Mouse (Mus musculus): ENCODE measurements around the gene Creb3l2. TPM values are rescaled to one million over a fixed set of nuclear protein-coding genes. Genes with fewer than 3 reads are reported as not detected.

Gene Creb3l2
- polyA plus RNA-seq, 1 experiment from 2014 or later: 33.5 TPM

DNA sequence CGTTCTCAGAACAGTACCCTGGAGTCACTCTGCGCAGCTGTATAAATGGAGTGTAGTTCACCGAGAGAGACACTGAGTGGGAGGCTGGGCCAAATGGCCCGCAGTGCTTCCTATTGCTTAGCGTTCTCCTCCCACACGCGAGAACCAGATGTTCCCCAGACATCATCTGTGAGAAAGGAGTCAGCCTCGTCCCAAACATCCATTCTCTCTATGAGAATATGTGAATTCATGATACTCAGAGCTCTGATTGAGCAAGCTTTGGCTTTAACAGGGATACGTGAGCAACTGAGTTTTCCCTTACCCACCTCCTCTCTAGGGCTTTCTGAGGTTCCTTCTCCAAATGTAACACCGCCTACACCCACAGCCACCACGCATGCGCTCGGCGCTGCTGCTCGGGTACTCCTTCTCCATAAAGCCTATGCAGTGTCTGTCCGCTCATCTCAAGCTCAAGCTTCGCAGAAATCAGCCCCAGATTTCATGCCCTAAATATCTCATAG is 22.5 kb downstream of the Creb3l2 start:
- 72% methylated on average over 17 of the region's 17 CpGs for WGBS
- Histone ChIP-seq H3K27ac (peak overlapping the region; percentile 80; the same call in 1 of the 2 replicates), H3K9me3 (no peaks in the 10 kb centered on the region), H3K36me3 (peaks cover 14% of the 10 kb centered on the region), H3K4me1 (peaks cover 88% of the 10 kb centered on the region), H3K27me3 (ENCODE audit: insufficient read depth, poor library complexity, severe bottlenecking) (no peaks in the 10 kb centered on the region), H3K4me3 (no peak overlapping the region)
- DNase-seq (ENCODE audit: low spot score): no peak

DNA sequence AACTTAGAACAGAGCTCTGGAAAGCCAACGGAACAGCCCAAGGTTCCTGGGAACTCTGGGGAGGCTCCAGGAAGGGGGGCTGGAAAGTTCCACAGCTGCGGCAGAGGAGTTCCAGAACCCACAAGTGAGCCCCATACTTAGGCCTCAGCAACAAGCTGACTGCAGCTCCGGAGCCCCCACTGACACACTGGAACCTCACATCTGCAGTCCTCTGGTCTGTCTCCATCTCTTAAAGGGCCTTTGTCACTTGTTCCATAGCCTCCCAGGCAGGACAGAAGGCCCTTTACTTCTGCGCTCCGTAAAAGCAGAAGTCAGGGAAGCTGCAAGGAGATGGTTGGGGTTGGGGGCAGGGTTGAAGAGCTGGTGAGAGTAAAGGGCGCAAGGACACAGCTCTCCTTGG is 23.0 kb downstream of the Creb3l2 start:
- H3K27ac ChIP-seq: peak overlapping the region; percentile 80
- H3K4me1 ChIP-seq: peaks cover 88% of the 10 kb centered on the region
- no peaks in the 10 kb centered on the region for H3K27me3 ChIP-seq (ENCODE audit: insufficient read depth, poor library complexity, severe bottlenecking)
- no peak for DNase-seq (ENCODE audit: low spot score)
- H3K36me3 ChIP-seq: peaks cover 16% of the 10 kb centered on the region
- no peaks in the 10 kb centered on the region for H3K9me3 ChIP-seq
- H3K4me3 ChIP-seq: no peak overlapping the region
- 41% methylated on average over 6 of the region's 6 CpGs for WGBS

DNA sequence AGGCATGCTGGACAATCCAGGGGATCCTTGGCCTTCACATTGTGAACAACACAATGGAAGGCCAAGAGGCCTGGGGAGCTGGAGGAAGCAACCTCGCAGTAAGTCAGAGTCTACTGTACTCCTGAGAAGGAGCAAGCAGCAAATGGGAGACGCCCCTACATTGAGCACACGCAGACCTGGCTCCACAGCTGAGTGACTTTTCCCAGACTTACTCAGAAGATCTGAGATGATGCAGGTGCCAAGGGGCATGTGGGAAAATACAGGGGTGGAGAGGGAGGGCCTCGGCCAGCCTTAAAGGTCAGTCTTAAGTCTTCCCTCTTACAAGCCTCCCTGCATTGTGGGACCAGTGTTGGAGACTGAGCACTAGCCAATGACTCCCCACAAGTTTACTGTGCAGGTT is 25.2 kb downstream of the Creb3l2 start:
- H3K9me3 ChIP-seq: no peaks in the 10 kb centered on the region
- no peak overlapping the region for H3K4me3 ChIP-seq
- H3K27me3 ChIP-seq (ENCODE audit: insufficient read depth, poor library complexity, severe bottlenecking): no peaks in the 10 kb centered on the region
- DNase-seq (ENCODE audit: low spot score): no peak
- 67% methylated on average over 4 of the region's 4 CpGs for WGBS
- H3K4me1 ChIP-seq: peaks cover 86% of the 10 kb centered on the region
- peak overlapping the region; percentile 86 for H3K27ac ChIP-seq
- peaks cover 16% of the 10 kb centered on the region for H3K36me3 ChIP-seq

DNA sequence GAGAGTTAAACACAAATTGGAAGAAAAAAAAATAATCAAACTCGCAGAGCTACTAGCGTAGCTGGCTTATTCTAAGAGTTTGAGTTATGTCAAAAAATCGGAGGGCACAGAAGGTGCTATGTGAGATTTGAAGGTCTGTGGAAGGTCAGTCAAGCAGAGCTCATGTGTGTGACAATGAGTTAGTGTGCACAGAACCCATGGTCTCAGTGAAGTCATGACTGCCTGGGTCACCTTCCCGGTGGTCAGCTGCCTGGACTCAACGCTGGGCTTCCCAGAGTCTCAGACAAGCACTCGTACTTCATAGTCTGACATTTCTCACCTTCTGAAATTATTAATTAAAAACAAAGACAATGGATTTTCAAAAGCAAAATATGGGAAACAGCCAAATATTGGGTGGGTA is 26.4 kb downstream of the Creb3l2 start:
- no peaks in the 10 kb centered on the region for H3K9me3 ChIP-seq
- WGBS: 47% methylated on average over 6 of the region's 6 CpGs
- peak overlapping the region; percentile 86 for H3K27ac ChIP-seq
- H3K4me1 ChIP-seq: peaks cover 88% of the 10 kb centered on the region
- peaks cover 16% of the 10 kb centered on the region for H3K36me3 ChIP-seq
- DNase-seq (ENCODE audit: low spot score): no peak
- H3K27me3 ChIP-seq (ENCODE audit: insufficient read depth, poor library complexity, severe bottlenecking): no peaks in the 10 kb centered on the region
- H3K4me3 ChIP-seq: no peak overlapping the region

DNA sequence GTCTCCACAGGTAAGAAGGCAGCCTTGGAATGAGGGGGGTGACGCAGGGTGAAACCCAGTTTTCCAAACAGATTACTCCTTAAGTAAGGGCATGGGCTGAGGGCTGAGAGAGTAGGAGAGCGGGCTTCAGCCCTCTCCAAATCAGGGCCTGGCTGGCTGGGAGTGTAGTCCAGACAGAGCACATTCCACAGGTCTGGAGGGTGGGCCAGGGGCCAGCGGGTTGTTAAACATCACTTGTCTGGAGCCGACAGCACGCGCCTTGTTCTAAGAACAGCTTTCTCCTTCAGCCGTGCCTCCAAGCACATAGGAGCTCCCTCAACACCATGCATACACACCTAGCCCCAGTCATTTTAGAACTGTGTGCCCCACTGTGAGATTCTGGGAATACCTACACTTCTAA is 26.9 kb downstream of the Creb3l2 start:
- no peaks in the 10 kb centered on the region for H3K9me3 ChIP-seq
- peaks cover 12% of the 10 kb centered on the region for H3K36me3 ChIP-seq
- WGBS: 20% methylated on average over 7 of the region's 7 CpGs
- no peak overlapping the region for H3K4me3 ChIP-seq
- no peaks in the 10 kb centered on the region for H3K27me3 ChIP-seq (ENCODE audit: insufficient read depth, poor library complexity, severe bottlenecking)
- peak overlapping the region; percentile 86 for H3K27ac ChIP-seq
- peaks cover 88% of the 10 kb centered on the region for H3K4me1 ChIP-seq
- peak; percentile 91 for DNase-seq (ENCODE audit: low spot score)

DNA sequence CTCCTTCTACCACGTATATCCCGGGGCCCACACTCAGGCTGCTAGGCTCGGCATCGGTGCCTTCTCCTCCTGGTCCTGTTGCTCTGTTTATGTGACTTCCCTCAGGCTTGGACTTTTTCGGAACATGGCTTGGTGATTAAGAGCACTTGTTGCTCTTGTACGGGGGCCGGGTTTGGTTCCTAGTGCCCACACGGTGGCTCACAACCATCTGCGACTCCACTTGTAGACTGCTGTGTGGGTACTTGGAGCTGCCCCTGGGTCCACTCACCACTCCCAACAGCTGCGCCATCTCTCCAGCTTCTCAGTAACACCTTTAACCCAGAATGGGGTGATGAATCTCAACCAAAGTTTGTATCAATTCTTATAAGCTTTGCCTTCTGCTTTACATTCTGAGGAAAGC is 27.4 kb downstream of the Creb3l2 start:
- H3K4me1 ChIP-seq: peaks cover 88% of the 10 kb centered on the region
- 83% methylated on average over 10 of the region's 10 CpGs for WGBS
- no peaks in the 10 kb centered on the region for H3K27me3 ChIP-seq (ENCODE audit: insufficient read depth, poor library complexity, severe bottlenecking)
- H3K9me3 ChIP-seq: no peaks in the 10 kb centered on the region
- H3K27ac ChIP-seq: peak overlapping the region; percentile 86
- H3K36me3 ChIP-seq: peaks cover 12% of the 10 kb centered on the region
- no peak overlapping the region for H3K4me3 ChIP-seq
- DNase-seq (ENCODE audit: low spot score): no peak

DNA sequence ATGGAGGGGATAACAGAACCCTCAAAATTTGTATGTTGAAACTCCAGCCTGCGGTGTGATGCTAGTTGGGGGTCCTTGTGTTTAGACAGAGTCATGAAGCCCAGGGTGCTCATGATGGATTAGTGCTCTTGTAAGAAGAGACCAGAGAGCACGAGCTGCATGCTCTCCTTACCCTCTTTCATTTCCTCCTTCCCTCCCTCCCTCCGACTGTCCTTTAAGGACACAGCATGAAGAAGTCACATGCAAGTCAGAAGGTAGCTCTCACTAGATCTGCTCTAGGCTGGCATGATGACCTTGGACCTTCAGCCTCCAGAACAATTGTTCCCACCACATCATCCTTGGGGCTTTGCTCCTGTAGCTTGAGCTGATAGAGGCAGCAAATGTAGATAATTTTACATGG is 30.2 kb downstream of the Creb3l2 start:
- H3K27me3 ChIP-seq (ENCODE audit: insufficient read depth, poor library complexity, severe bottlenecking): no peaks in the 10 kb centered on the region
- H3K27ac ChIP-seq: peak overlapping the region; percentile 57
- H3K9me3 ChIP-seq: no peaks in the 10 kb centered on the region
- peaks cover 78% of the 10 kb centered on the region for H3K4me1 ChIP-seq
- DNase-seq (ENCODE audit: low spot score): no peak
- H3K36me3 ChIP-seq: peaks cover 19% of the 10 kb centered on the region
- H3K4me3 ChIP-seq: no peak overlapping the region
- 68% methylated on average over 3 of the region's 3 CpGs for WGBS

DNA sequence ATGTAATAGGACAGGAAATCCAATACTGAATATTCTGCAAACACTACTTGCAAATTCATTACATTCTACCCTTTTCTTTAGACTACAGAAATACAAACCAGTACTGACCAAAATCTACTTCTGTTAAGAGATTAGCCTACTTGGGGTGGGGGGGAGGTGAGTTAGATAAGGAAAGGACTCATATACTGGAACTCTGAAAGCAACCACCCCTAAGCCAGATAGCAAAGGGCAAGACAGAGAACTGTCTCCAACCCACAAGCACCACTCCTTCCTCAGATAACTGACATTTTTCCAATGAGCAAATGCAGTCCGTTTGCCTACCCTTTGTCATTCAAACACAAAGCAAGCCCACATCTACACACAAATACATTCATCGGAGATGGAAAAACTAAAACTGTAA is 32.1 kb downstream of the Creb3l2 start:
- H3K4me1 ChIP-seq: peaks cover 76% of the 10 kb centered on the region
- H3K36me3 ChIP-seq: peaks cover 20% of the 10 kb centered on the region
- 38% methylated on average over 2 of the region's 2 CpGs for WGBS
- no peaks in the 10 kb centered on the region for H3K27me3 ChIP-seq (ENCODE audit: insufficient read depth, poor library complexity, severe bottlenecking)
- H3K27ac ChIP-seq: peak overlapping the region; percentile 69
- H3K4me3 ChIP-seq: no peak overlapping the region
- DNase-seq (ENCODE audit: low spot score): no peak
- H3K9me3 ChIP-seq: no peaks in the 10 kb centered on the region

DNA sequence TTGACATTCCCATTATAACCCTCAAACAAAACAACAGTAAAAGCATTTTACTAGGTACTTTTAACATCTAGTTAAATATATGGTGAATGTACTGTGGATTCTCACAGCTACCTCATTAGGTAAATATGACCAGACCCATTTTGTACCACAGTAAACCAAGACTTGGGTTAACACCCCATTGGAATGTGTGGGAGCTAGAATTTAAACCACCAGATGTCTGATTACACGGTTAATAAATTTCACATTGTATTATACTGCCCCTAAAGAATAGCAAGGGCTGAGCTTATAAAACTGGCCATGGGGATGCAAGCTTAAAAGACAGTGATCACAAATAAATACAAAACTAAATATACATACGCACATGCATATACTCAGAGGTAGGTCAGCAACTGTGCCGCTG is 34.1 kb downstream of the Creb3l2 start:
- H3K4me3 ChIP-seq: no peak overlapping the region
- WGBS: 94% methylated on average over 3 of the region's 3 CpGs
- peaks cover 77% of the 10 kb centered on the region for H3K4me1 ChIP-seq
- DNase-seq (ENCODE audit: low spot score): no peak
- H3K27ac ChIP-seq: no peak overlapping the region
- no peaks in the 10 kb centered on the region for H3K27me3 ChIP-seq (ENCODE audit: insufficient read depth, poor library complexity, severe bottlenecking)
- peaks cover 14% of the 10 kb centered on the region; the same call in 1 of the 2 replicates for H3K36me3 ChIP-seq
- no peaks in the 10 kb centered on the region for H3K9me3 ChIP-seq

DNA sequence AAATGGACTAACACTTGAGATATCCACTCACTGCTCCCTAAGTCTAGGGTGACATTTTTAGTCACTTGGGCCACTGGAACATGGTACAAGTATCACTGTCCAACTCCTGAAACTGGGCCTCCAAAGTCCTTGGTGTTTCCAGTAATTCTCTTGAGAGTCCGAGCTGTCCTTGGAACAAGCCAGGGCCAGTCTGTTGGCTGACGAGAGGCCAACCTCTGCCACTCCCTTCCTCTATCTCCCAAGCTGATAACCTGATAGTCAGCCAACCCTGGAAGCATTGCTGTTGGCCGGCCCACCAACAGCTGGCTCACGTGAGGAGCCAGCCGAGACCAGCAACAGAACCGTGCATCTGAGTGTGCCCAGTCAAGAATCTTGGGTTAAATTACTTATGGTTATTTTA is 35.0 kb downstream of the Creb3l2 start:
- Histone ChIP-seq H3K4me1 (peaks cover 77% of the 10 kb centered on the region), H3K36me3 (peaks cover 14% of the 10 kb centered on the region; the same call in 1 of the 2 replicates), H3K27me3 (ENCODE audit: insufficient read depth, poor library complexity, severe bottlenecking) (no peaks in the 10 kb centered on the region), H3K4me3 (no peak overlapping the region), H3K27ac (no peak overlapping the region), H3K9me3 (no peaks in the 10 kb centered on the region)
- no peak for DNase-seq (ENCODE audit: low spot score)
- WGBS: 44% methylated on average over 6 of the region's 6 CpGs

DNA sequence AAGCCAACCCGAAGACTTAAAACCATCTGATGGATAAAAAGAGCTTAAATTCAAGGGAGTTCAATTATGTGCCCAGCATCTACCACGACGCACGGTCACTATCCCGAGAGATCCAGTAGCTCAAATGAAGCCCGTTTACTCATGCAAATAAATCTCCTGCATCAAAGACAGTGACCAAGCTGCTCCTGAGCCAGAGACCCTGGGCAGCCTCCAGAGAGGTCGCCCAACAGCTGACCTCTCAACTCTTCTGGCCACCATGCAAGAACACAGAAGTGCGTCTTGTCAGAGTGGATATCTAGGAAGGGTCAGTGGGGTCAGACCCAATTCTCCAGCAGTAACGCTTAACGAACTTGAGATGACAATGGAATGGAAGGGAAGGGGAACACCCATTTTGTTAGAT is 35.9 kb downstream of the Creb3l2 start:
- 85% methylated on average over 10 of the region's 10 CpGs for WGBS
- Histone ChIP-seq H3K27ac (0 out of 2 replicates have a peak overlapping the region, but pooled peaks have one; percentile 29), H3K4me3 (no peak overlapping the region), H3K9me3 (no peaks in the 10 kb centered on the region), H3K4me1 (peaks cover 77% of the 10 kb centered on the region), H3K27me3 (ENCODE audit: insufficient read depth, poor library complexity, severe bottlenecking) (no peaks in the 10 kb centered on the region), H3K36me3 (peaks cover 14% of the 10 kb centered on the region; the same call in 1 of the 2 replicates)
- no peak for DNase-seq (ENCODE audit: low spot score)

DNA sequence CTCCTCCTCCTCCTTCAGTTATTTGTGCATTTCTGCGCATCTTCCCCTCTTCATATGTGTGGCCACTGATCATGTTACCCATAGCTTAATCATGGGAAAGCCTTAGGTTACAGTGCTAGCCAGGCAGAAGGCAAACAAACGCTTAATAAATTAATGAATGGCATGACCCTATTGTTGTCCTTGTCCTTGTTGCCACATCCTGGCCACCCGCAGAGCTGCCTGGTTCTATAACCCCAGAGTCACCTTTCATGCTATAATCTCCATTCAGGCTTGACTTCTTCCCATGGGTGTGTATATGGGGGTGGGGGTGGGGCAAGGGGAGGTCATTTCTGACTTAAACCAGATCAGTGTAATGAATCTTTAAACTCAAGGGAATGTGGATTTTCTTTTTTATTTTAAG is 37.6 kb downstream of the Creb3l2 start:
- Histone ChIP-seq H3K4me1 (peaks cover 78% of the 10 kb centered on the region), H3K9me3 (no peaks in the 10 kb centered on the region), H3K27me3 (ENCODE audit: insufficient read depth, poor library complexity, severe bottlenecking) (no peaks in the 10 kb centered on the region), H3K27ac (peak overlapping the region; percentile 62), H3K36me3 (peaks cover 14% of the 10 kb centered on the region; the same call in 1 of the 2 replicates), H3K4me3 (no peak overlapping the region)
- DNase-seq (ENCODE audit: low spot score): no peak
- WGBS: 69% methylated on average over 3 of the region's 3 CpGs

DNA sequence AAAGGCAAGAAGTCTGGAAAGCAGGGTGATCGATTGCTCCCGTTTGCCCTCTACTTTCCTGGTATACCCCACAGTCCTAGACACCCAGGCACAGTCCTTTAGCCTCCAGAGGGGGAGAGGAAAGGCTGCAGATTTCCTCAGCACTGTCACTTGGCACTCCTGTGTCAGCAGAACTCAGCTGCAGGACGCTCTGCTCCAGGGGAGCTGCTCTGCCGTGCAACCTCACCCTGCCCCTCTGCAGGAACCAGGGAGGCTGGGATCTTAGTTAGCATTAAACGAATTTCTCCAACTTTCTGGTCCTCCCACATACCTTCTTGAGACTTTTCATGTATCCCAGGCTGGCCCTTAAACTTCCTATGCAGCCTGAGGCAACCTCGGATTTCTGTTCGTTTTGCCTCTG is 40.0 kb downstream of the Creb3l2 start:
- WGBS: 30% methylated on average over 7 of the region's 7 CpGs
- no peaks in the 10 kb centered on the region for H3K9me3 ChIP-seq
- peak overlapping the region; percentile 74 for H3K27ac ChIP-seq
- H3K4me1 ChIP-seq: peaks cover 96% of the 10 kb centered on the region
- H3K27me3 ChIP-seq (ENCODE audit: insufficient read depth, poor library complexity, severe bottlenecking): no peaks in the 10 kb centered on the region
- no peak overlapping the region for H3K4me3 ChIP-seq
- DNase-seq (ENCODE audit: low spot score): no peak
- H3K36me3 ChIP-seq: peaks cover 3% of the 10 kb centered on the region; the same call in 1 of the 2 replicates
